Mouse (Mus musculus) intestine, embryonic 15.5 days (tissue): ENCODE measurements at regions not wholly inside any gene's neighbourhood (a gene's known extent, or its start where the extent isn't known, plus 50 kb on each side); places are given as distances from the start of the nearest gene placed in this dataset.

ENCODE experiments used
- ATAC-seq: fragments of 200-750 bp; cut with Nextera tagmentation; 2 replicates; pipeline ENCODE4 v1.8.0; 2017; ENCODE audit warnings: moderate TSS enrichment, moderate library complexity
- H3K27ac ChIP-seq: fragments of 300-500 bp; sonication (generic); 2 replicates; pipeline ENCODE4 v1.5.1; 2015; ENCODE audit warnings: mild to moderate bottlenecking, inconsistent platforms
- H3K27me3 ChIP-seq: fragments of 300-500 bp; sonication (generic); replicated peaks from 2 replicates; pipeline ENCODE4 v1.6.1; 2015; ENCODE audit warnings: inconsistent platforms
- H3K36me3 ChIP-seq: fragments of 300-500 bp; sonication (generic); 2 replicates; pipeline ENCODE4 v1.6.1; 2015; ENCODE audit warnings: inconsistent platforms
- H3K4me1 ChIP-seq: fragments of 300-500 bp; sonication (generic); replicated peaks from 2 replicates; pipeline ENCODE4 v1.6.1; 2015; ENCODE audit warnings: inconsistent platforms
- H3K4me2 ChIP-seq: fragments of 300-500 bp; sonication (generic); replicated peaks from 2 replicates; pipeline ENCODE4 v1.6.1; 2015; ENCODE audit warnings: mild to moderate bottlenecking, inconsistent platforms
- H3K4me3 ChIP-seq: fragments of 300-500 bp; sonication (generic); replicated peaks from 2 replicates; pipeline ENCODE4 v1.5.1; 2015; ENCODE audit warnings: inconsistent platforms
- H3K9ac ChIP-seq: fragments of 300-500 bp; sonication (generic); 2 replicates; pipeline ENCODE4 v1.6.1; 2015; ENCODE audit warnings: inconsistent platforms
- H3K9me3 ChIP-seq: fragments of 300-500 bp; sonication (generic); 2 replicates; pipeline ENCODE4 v1.6.1; 2016; ENCODE audit warnings: inconsistent platforms
- WGBS: fragments of 180-500 bp; shearing (Covaris S2); methylation state at CpG from one replicate; pipeline ENCODE4 v1.1.7; 2015; 5-methylcytosine and 5-hydroxymethylcytosine counted together

DNA sequence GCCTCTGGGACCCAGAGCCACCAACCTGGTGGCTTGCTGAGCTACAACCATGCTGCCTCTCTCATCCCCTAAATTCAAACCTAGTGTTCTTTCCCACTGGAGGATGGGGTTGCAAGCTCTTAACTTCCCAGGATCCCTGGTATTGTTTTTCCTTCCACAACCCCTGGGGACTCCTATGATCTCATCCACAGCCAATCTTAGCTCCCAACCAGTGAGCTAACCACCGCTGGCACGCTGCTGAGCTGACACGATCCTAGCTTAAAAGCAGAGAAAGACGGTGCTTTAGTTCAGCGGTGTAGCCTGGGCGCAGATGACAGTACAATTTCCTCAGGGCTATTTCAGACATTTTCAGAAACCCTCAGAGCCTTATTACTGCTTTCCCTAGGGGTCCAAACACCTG, 158.2 kb upstream of the Nectin1 start:
- no peak for ATAC-seq
- Histone ChIP-seq H3K9ac (no peak overlapping the region), H3K27ac (no peak overlapping the region), H3K4me3 (no peak overlapping the region), H3K4me2 (no peak overlapping the region), H3K4me1 (no peaks in the 10 kb centered on the region), H3K36me3 (no peaks in the 10 kb centered on the region), H3K9me3 (no peaks in the 10 kb centered on the region), H3K27me3 (no peaks in the 10 kb centered on the region)
- 74% methylated on average over 6 of the region's 6 CpGs for WGBS

DNA sequence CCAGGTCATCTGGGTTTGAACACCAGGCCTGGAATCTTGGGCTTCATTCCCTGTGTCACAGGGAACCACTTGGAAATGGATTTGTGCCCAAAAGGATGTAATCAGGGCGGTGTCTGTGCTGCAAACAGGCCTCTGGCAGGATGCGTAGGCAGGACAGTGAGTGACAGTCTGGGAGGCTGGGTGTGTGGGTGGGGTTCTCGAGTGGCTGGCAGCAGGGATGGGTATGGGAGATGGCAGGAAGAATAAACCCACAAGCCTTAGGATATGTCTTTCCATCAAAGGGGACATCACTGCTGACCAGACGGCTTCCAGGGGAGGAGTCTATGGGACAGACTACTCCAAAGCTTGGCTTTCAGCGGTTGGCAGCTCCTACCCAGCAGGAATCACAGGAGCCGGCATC, 150.5 kb upstream of the Nectin1 start:
- Histone ChIP-seq H3K9ac (no peak overlapping the region), H3K4me1 (no peaks in the 10 kb centered on the region), H3K27me3 (no peaks in the 10 kb centered on the region), H3K36me3 (no peaks in the 10 kb centered on the region), H3K4me3 (no peak overlapping the region), H3K27ac (no peak overlapping the region), H3K4me2 (no peak overlapping the region), H3K9me3 (no peaks in the 10 kb centered on the region)
- 81% methylated on average over 6 of the region's 6 CpGs for WGBS
- no peak for ATAC-seq

DNA sequence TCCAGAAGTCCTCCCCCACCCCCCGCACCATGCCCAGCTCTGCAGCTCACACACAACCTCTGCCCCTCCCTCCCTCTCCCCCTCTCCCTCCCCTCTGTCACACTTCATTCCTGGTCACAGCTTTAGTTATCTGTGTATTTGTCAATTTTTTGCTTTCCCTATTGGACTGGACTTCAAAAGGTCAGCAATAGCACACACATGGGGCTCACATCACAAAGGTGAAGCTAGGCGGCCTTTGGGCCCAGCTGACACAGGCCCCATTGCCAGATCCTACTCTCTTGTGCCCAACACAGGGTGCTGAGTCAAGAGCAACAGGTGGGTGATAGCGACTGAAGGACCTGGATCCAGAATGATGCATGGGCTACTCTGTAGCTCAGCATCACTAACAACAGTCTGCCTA, 149.0 kb upstream of the Nectin1 start:
- H3K9me3 ChIP-seq, result no peaks in the 10 kb centered on the region
- H3K36me3 ChIP-seq, result no peaks in the 10 kb centered on the region
- no peaks in the 10 kb centered on the region for H3K4me1 ChIP-seq
- no peak for ATAC-seq
- no peak overlapping the region for H3K9ac ChIP-seq
- no peaks in the 10 kb centered on the region for H3K27me3 ChIP-seq
- H3K4me2 ChIP-seq, result no peak overlapping the region
- no peak overlapping the region for H3K4me3 ChIP-seq
- whole genome bisulfite sequencing, result 73% methylated on average over 3 of the region's 3 CpGs
- H3K27ac ChIP-seq, result no peak overlapping the region

DNA sequence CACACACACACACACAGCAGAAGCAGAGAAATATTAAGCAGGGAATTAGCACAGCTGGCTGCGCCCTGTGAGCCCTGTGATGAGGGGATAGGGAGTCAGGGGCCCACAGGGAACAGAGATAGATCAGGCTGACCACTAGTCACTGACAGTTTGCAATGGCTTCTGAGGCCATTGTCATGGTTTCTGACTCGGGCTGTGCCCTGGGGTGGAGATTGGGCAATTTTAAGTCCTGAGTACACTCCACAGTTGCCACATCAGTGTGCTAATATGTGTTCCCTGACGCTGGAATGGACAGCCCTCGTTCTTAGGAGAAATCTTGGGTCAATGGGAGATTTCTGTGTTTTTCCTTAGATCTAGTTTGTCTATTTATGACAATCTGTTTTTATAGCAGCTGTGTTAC, 148.3 kb upstream of the Nectin1 start:
- Histone ChIP-seq H3K9ac (no peak overlapping the region), H3K4me2 (no peak overlapping the region), H3K4me3 (no peak overlapping the region), H3K9me3 (no peaks in the 10 kb centered on the region), H3K4me1 (no peaks in the 10 kb centered on the region), H3K27ac (no peak overlapping the region), H3K36me3 (no peaks in the 10 kb centered on the region), H3K27me3 (no peaks in the 10 kb centered on the region)
- no peak for ATAC-seq
- WGBS, result 68% methylated on average over 4 of the region's 4 CpGs

DNA sequence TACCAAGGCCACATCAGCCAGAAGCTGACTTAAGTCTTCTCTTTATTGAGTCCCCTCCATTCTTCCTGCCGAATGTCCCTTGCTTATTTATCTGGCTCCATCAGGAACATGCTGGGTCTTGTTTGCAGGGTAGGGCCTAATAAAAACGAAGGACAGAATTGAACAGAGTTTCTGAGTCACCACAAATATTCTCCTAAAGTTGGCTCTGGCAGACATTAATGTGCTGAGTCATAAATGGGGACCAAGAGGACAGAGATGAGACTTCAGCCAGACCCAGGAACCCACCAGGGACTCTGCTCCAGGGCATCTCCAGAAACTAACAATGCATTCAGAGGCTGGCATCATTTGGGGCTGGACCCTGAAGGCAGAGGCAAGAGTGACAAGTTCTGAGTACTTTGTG, 143.4 kb upstream of the Nectin1 start:
- Histone ChIP-seq H3K4me2 (no peak overlapping the region), H3K27me3 (no peaks in the 10 kb centered on the region), H3K27ac (no peak overlapping the region), H3K4me1 (no peaks in the 10 kb centered on the region), H3K9me3 (no peaks in the 10 kb centered on the region), H3K4me3 (no peak overlapping the region), H3K9ac (no peak overlapping the region), H3K36me3 (no peaks in the 10 kb centered on the region)
- no peak for ATAC-seq
- WGBS, result 49% methylated on average over 2 of the region's 2 CpGs

DNA sequence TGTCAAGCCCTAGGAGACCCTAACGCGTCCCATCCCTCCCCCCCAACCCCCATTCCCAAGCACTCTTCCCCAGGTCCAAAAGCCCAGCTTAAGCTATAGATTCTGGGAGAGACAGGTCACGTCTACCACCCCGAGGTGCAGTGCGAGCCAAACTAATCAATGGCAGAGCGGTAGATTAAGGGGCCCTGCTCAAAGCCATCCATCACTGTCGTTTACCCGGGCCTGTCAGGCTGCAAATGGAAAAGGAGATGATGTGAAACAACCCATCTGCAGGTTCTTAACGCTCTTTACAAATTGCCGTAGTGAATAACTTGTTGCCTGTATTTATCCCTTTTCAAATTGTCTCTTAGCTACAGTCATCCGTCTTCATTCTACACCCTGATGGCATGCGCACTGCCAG, 126.2 kb upstream of the Nectin1 start:
- ATAC-seq, result no peak
- H3K4me1 ChIP-seq, result no peaks in the 10 kb centered on the region
- WGBS, result 13% methylated on average over 12 of the region's 12 CpGs
- no peak overlapping the region for H3K9ac ChIP-seq
- no peaks in the 10 kb centered on the region for H3K27me3 ChIP-seq
- H3K36me3 ChIP-seq, result no peaks in the 10 kb centered on the region
- H3K4me2 ChIP-seq, result no peak overlapping the region
- no peak overlapping the region for H3K4me3 ChIP-seq
- H3K27ac ChIP-seq, result no peak overlapping the region
- H3K9me3 ChIP-seq, result no peaks in the 10 kb centered on the region

DNA sequence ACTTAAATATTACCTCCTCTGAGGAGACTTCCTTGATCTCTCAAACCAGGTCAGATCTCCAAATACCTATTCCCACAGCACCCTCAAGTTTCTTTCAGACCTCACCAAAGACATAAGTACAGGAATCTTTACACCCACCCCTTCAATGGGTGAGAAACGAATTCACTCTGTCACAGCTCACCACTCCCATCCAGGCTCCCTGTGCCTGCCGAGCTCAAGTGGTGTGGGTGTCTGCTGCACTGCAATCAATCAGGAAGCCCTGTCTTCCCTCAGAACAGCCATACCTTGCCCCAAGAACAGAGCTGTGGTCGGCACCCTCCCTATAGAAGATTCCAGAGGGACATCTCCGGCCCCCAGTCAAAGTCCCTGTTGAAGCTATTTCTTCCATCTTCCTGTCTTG, 116.2 kb upstream of the Nectin1 start:
- Histone ChIP-seq H3K4me2 (no peak overlapping the region), H3K9me3 (no peaks in the 10 kb centered on the region), H3K9ac (no peak overlapping the region), H3K27me3 (no peaks in the 10 kb centered on the region), H3K27ac (no peak overlapping the region), H3K4me1 (no peaks in the 10 kb centered on the region), H3K36me3 (no peaks in the 10 kb centered on the region), H3K4me3 (no peak overlapping the region)
- ATAC-seq, result no peak
- 42% methylated on average over 4 of the region's 4 CpGs for WGBS

DNA sequence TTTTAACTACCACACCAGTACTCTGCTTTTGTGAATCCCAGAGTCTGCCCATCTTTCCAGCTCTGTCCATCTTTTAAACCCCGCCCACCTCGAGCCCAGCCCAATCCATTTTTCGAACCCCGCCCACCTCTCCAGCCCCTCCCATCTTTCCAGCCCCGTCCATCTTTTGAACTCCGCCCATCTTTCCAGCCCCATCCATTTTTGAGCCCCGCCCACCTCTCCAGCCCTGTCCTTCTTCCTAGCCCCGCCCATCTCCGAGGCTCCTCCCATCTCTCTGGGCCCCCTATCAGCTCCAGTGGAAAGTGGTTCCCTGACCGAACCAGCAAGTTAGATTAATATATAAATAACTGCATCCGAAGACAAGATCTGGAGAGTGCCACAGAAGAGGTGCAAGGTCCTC, 115.0 kb upstream of the Nectin1 start:
- no peak for ATAC-seq
- H3K4me1 ChIP-seq, result no peaks in the 10 kb centered on the region
- H3K27ac ChIP-seq, result no peak overlapping the region
- no peaks in the 10 kb centered on the region for H3K36me3 ChIP-seq
- WGBS, result 40% methylated on average over 11 of the region's 11 CpGs
- H3K4me3 ChIP-seq, result no peak overlapping the region
- no peak overlapping the region for H3K4me2 ChIP-seq
- no peak overlapping the region for H3K9ac ChIP-seq
- H3K9me3 ChIP-seq, result no peaks in the 10 kb centered on the region
- H3K27me3 ChIP-seq, result no peaks in the 10 kb centered on the region

DNA sequence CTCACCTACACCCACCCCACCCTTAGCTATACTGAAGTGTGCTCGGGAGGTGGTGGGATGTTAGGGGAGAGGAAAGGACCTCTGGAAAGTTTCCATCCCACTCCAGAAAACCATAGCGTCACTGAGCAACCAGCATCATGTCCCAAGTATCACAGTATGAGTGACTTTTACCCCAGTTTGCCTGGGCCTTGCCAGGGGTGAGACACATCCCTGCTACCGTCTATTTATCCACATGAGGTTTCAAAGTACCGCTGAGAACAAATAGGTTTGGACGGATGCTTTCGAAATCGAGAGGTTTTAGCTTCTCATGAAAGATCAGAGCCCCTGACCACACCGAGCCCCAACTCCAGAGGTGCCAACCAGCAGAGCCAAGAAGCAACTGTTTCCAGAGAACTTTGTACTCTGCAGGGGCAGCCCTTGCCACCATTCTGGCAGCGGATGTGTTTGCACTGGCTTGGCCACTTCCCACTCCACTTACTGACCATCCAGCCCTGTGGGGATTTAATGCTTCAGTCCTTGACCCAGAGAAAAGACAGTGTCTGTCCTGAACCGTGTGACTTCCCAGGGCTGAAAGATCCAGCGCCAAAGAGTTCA, 107.3 kb upstream of the Nectin1 start:
- H3K9ac ChIP-seq, result no peak overlapping the region
- H3K4me1 ChIP-seq, result no peaks in the 10 kb centered on the region
- H3K4me3 ChIP-seq, result no peak overlapping the region
- ATAC-seq, result no peak
- 76% methylated on average over 11 of the region's 11 CpGs for WGBS
- no peak overlapping the region for H3K27ac ChIP-seq
- H3K9me3 ChIP-seq, result no peaks in the 10 kb centered on the region
- H3K36me3 ChIP-seq, result no peaks in the 10 kb centered on the region
- H3K27me3 ChIP-seq, result no peaks in the 10 kb centered on the region
- no peak overlapping the region for H3K4me2 ChIP-seq

DNA sequence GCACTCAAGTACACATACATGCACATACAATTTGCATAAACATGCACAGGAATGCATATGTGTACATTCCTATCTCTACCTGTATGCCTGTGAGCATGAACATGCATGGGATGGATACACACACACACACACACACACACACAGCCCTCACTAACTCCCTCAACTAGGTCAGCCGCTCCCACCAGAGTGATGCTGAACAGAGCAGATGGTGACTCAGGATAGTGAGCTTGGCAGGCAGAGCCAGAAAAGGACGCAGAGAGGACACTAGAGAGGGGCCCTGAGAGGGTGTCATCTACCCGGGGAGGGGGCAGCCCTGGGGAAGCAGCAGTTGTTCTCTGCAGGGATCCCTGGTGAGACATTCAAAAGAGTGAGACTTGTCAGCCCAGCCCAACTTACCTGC, 85.6 kb upstream of the Nectin1 start:
- no peaks in the 10 kb centered on the region for H3K27me3 ChIP-seq
- H3K36me3 ChIP-seq, result no peaks in the 10 kb centered on the region
- 49% methylated on average over 3 of the region's 3 CpGs for WGBS
- no peak overlapping the region for H3K27ac ChIP-seq
- no peak for ATAC-seq
- H3K4me2 ChIP-seq, result no peak overlapping the region
- no peaks in the 10 kb centered on the region for H3K4me1 ChIP-seq
- no peak overlapping the region for H3K4me3 ChIP-seq
- no peaks in the 10 kb centered on the region for H3K9me3 ChIP-seq
- no peak overlapping the region for H3K9ac ChIP-seq

DNA sequence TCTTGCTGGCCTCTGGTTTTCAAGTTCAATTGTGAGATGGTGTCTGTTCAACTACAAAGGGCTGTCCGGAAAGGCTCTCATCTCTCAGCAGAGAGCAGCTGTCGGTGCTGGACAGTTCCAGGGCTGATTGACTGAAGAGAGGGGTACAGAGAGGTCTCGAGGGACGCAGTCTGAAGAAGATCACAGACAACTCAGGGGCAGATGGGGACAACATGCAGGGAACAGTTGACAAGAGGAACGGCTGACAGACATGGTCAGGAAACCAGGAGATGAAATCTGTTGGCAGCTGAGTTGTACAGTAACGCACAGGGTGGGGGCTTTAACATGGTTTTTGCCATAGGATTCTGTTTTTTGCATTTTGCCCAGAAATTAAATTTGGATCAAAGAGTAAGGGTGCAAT, 84.5 kb upstream of the Nectin1 start:
- Histone ChIP-seq H3K27ac (no peak overlapping the region), H3K4me2 (no peak overlapping the region), H3K4me3 (no peak overlapping the region), H3K9ac (no peak overlapping the region), H3K36me3 (no peaks in the 10 kb centered on the region), H3K27me3 (no peaks in the 10 kb centered on the region), H3K4me1 (no peaks in the 10 kb centered on the region), H3K9me3 (no peaks in the 10 kb centered on the region)
- WGBS, result 63% methylated on average over 6 of the region's 6 CpGs
- no peak for ATAC-seq

DNA sequence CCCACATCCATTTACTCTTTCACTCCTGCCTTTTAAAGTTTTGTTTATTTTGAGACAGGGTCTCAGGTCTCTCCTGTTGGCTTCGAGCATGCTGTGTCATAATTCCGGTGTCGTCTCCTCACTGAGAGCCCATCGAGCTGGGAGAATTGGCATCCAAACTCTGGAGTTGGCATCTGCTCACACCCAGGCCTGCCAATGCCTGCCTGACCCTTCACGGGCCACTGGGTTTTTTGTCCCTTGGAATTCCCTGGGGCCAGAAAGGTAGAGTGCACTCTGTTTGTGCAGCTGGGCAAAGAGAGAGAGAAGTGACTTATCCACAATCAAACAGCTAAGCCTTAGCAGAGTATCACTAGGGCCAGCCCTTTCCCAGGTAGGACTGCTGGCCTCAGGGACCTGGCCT, 83.6 kb upstream of the Nectin1 start:
- ATAC-seq, result no peak
- Histone ChIP-seq H3K4me3 (no peak overlapping the region), H3K4me2 (no peak overlapping the region), H3K36me3 (no peaks in the 10 kb centered on the region), H3K9me3 (no peaks in the 10 kb centered on the region), H3K4me1 (no peaks in the 10 kb centered on the region), H3K9ac (no peak overlapping the region), H3K27ac (no peak overlapping the region), H3K27me3 (no peaks in the 10 kb centered on the region)
- WGBS, result 75% methylated on average over 5 of the region's 5 CpGs

DNA sequence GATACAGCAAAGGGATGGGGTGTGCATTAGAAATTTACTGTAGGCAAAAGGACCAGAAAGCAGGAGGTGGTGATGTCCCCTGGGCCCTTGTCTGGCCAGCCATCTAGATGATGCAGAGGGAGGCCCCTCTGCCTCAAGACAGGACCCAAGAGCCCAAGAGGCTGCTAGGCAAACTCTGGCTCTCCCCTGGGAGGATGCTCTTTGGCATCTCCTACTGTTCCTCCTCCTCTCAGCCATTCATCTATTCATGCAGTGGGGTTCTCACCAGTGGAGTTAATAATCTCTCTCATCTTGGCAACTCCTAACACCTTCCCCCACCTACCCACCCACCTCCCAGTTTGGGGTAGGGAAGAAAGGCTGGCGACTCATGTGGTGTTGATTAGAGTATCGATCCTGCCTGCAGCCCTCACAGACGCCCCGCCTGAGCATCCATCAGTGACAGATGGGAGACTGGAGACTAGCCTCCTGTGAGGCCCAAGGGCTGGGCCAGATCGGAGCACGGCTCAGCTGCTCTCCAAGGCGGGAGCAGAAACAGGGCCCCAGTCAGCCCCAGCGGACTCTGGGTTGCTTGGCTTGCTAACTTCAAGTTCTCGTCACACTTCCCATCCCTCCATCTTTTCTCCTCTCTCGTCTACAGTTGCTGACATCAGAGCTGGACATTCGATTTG, 82.8 kb upstream of the Nectin1 start:
- H3K9me3 ChIP-seq, result no peaks in the 10 kb centered on the region
- H3K4me3 ChIP-seq, result no peak overlapping the region
- ATAC-seq, result no peak
- H3K36me3 ChIP-seq, result no peaks in the 10 kb centered on the region
- H3K27me3 ChIP-seq, result no peaks in the 10 kb centered on the region
- H3K4me1 ChIP-seq, result no peaks in the 10 kb centered on the region
- WGBS, result 38% methylated on average over 11 of the region's 11 CpGs
- H3K9ac ChIP-seq, result no peak overlapping the region
- no peak overlapping the region for H3K4me2 ChIP-seq
- H3K27ac ChIP-seq, result no peak overlapping the region
